Mouse (Mus musculus) midbrain, embryonic 10.5 days (tissue): Measurements from ENCODE around the gene Arhgap24. TPM values are rescaled to one million over a fixed set of nuclear protein-coding genes. Genes with fewer than 3 reads are reported as not detected.

Experiments used
- DNase-seq: peaks from one replicate; pipeline ENCODE4 v3.0.0-alpha.2; 2017; ENCODE audit warnings: low spot score
- H3K27ac ChIP-seq: fragments of 300-500 bp; sonication (generic); replicated peaks from 2 replicates; pipeline ENCODE4 v1.5.1; 2016; ENCODE audit warnings: mild to moderate bottlenecking
- H3K27me3 ChIP-seq: fragments of 300-500 bp; sonication (generic); 2 replicates; pipeline ENCODE4 v1.6.1; 2016; ENCODE audit warnings: low read depth, mild to moderate bottlenecking; ENCODE audit not compliant: poor library complexity, severe bottlenecking
- H3K36me3 ChIP-seq: fragments of 300-500 bp; sonication (generic); 2 replicates; pipeline ENCODE4 v1.6.1; 2016; ENCODE audit warnings: mild to moderate bottlenecking, moderate library complexity
- H3K4me1 ChIP-seq: fragments of 300-500 bp; sonication (generic); 2 replicates; pipeline ENCODE4 v1.6.1; 2016
- H3K4me3 ChIP-seq: fragments of 300-500 bp; sonication (generic); 2 replicates; pipeline ENCODE4 v1.5.1; 2016; ENCODE audit warnings: mild to moderate bottlenecking, moderate library complexity
- H3K9me3 ChIP-seq: fragments of 300-500 bp; sonication (generic); replicated peaks from 2 replicates; pipeline ENCODE4 v1.6.1; 2016; ENCODE audit warnings: mild to moderate bottlenecking
- WGBS: fragments of 180-500 bp; shearing (Covaris S2); methylation state at CpG from one replicate; pipeline ENCODE4 v1.1.7; 2016; 5-methylcytosine and 5-hydroxymethylcytosine counted together
- polyA plus RNA-seq: library from polyadenylated mRNA; unstranded; fragments of >200 nt; fragmentation: Nextera tagmentation; extraction: Ambion mirVana; gene quantifications from 2 replicates; pipeline ENCODE4 v1.2.1, GENCODE M21; 2016

The Arhgap24 gene
- polyA plus RNA-seq, 1 experiment from 2014 or later, result 3.5 TPM

DNA sequence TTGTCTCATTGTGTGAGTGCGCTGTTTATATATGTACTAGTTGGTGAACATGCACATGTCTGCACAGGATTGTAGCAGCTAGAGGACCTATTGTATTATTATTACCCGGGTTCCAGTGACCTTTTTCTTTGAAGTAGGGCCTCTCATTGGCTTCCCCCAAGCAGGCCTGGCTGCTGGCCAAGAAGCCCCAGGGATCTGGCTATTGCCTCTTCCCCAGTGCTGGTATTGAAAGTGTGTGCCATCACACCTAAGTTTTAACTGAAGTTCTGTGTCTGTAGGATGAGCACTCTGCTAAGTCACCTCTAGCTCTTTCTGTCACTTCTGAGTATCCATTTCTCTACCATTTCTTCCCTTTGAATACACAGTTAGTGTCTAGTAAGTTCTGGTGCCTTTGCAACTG lies 28.2 kb downstream of the Arhgap24 start:
- H3K9me3 ChIP-seq, result no peaks in the 10 kb centered on the region
- no peak for DNase-seq
- H3K27ac ChIP-seq, result no peak overlapping the region
- no peak overlapping the region for H3K4me3 ChIP-seq
- no peaks in the 10 kb centered on the region for H3K27me3 ChIP-seq
- peaks cover 7% of the 10 kb centered on the region for H3K4me1 ChIP-seq
- H3K36me3 ChIP-seq, result no peaks in the 10 kb centered on the region
- 80% methylated on average over 2 of the region's 2 CpGs for WGBS

- no peak overlapping the region for H3K4me3 ChIP-seq
- H3K36me3 ChIP-seq, result no peaks in the 10 kb centered on the region
- H3K27me3 ChIP-seq, result no peaks in the 10 kb centered on the region
- H3K27ac ChIP-seq, result no peak overlapping the region
- H3K9me3 ChIP-seq, result no peaks in the 10 kb centered on the region
- no peak for DNase-seq
- H3K4me1 ChIP-seq, result peaks cover 16% of the 10 kb centered on the region
- WGBS, result 84% methylated on average over 4 of the region's 4 CpGs
Observed at GRCm38 (mm10) chr5:102511651-102512050, 30.5 kb downstream of the Arhgap24 start.

GRCm38 (mm10) chr5:102515496-102515895 lies 34.3 kb downstream of the Arhgap24 start:
- Histone ChIP-seq H3K9me3 (no peaks in the 10 kb centered on the region), H3K4me1 (peaks cover 16% of the 10 kb centered on the region), H3K36me3 (no peaks in the 10 kb centered on the region), H3K27me3 (no peaks in the 10 kb centered on the region), H3K4me3 (no peak overlapping the region), H3K27ac (no peak overlapping the region)
- no peak for DNase-seq
- WGBS, result 83% methylated on average over 7 of the region's 7 CpGs

GRCm38 (mm10) chr5:102520506-102520905 lies 39.3 kb downstream of the Arhgap24 start:
- no peaks in the 10 kb centered on the region for H3K36me3 ChIP-seq
- H3K9me3 ChIP-seq, result no peaks in the 10 kb centered on the region
- H3K4me1 ChIP-seq, result peaks cover under 1% of the 10 kb centered on the region
- WGBS, result 86% methylated on average over 1 of the region's 1 CpGs
- DNase-seq, result no peak
- no peaks in the 10 kb centered on the region for H3K27me3 ChIP-seq
- no peak overlapping the region for H3K27ac ChIP-seq
- H3K4me3 ChIP-seq, result no peak overlapping the region

GRCm38 (mm10) chr5:102535311-102535710 lies 54.1 kb downstream of the Arhgap24 start:
- WGBS, result 90% methylated on average over 9 of the region's 9 CpGs
- Histone ChIP-seq H3K4me1 (no peaks in the 10 kb centered on the region), H3K27me3 (no peaks in the 10 kb centered on the region), H3K9me3 (no peaks in the 10 kb centered on the region), H3K36me3 (no peaks in the 10 kb centered on the region), H3K4me3 (no peak overlapping the region), H3K27ac (no peak overlapping the region)
- DNase-seq, result no peak

- DNase-seq, result no peak
- Histone ChIP-seq H3K27me3 (no peaks in the 10 kb centered on the region), H3K4me1 (no peaks in the 10 kb centered on the region), H3K36me3 (no peaks in the 10 kb centered on the region), H3K27ac (no peak overlapping the region), H3K9me3 (no peaks in the 10 kb centered on the region), H3K4me3 (no peak overlapping the region)
- WGBS, result 84% methylated on average over 3 of the region's 3 CpGs
Observed at GRCm38 (mm10) chr5:102537819-102538218, 56.6 kb downstream of the Arhgap24 start.

GRCm38 (mm10) chr5:102546296-102546695 lies 65.1 kb downstream of the Arhgap24 start:
- 93% methylated on average over 4 of the region's 4 CpGs for whole genome bisulfite sequencing
- no peak overlapping the region for H3K27ac ChIP-seq
- H3K27me3 ChIP-seq, result no peaks in the 10 kb centered on the region
- DNase-seq, result no peak
- no peak overlapping the region for H3K4me3 ChIP-seq
- H3K4me1 ChIP-seq, result no peaks in the 10 kb centered on the region
- H3K36me3 ChIP-seq, result no peaks in the 10 kb centered on the region
- no peaks in the 10 kb centered on the region for H3K9me3 ChIP-seq

DNA sequence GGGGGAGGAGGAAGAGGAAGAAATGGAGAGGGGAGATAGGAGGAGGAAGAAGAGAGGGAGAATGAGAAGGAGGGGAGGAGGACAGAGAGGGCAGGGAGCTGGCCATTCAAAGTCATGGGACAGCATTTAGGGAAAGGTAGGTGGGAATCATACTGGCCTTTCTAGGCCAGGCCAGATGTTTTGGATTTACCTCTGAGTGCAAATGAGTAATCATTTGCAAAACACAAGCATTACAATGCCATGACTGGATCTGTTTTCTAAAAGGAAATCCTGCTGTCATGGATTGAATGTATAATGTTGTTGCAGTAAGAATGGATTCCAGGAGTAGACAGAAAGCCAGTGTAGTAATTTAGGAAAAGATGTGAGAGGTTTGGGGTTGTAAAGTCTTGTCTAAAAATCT lies 66.6 kb downstream of the Arhgap24 start:
- Histone ChIP-seq H3K9me3 (no peaks in the 10 kb centered on the region), H3K27ac (no peak overlapping the region), H3K4me1 (no peaks in the 10 kb centered on the region), H3K4me3 (no peak overlapping the region), H3K27me3 (no peaks in the 10 kb centered on the region), H3K36me3 (no peaks in the 10 kb centered on the region)
- no peak for DNase-seq

DNA sequence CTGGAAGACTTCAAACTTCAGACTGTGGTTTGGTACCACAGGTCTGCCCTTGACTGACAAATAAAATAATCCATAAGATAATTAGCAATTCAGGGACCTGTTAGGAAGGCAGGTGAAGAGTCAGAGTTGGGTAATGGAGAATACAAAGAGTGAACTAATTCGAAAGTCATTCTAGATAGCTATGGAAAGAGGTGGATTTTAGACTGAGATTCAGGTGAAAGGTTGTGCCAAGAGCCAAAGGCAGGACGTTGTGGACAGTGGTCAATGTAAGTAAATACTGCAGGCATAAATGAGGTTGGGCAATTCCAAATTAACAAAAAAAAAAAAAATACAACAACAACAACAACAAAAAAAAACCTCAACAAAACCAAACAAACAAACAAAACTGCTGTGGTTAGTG lies 67.2 kb downstream of the Arhgap24 start:
- Histone ChIP-seq H3K27ac (no peak overlapping the region), H3K4me1 (no peaks in the 10 kb centered on the region), H3K4me3 (no peak overlapping the region), H3K36me3 (no peaks in the 10 kb centered on the region), H3K27me3 (no peaks in the 10 kb centered on the region), H3K9me3 (no peaks in the 10 kb centered on the region)
- DNase-seq, result no peak
- 79% methylated on average over 2 of the region's 2 CpGs for WGBS

- WGBS, result 70% methylated on average over 3 of the region's 3 CpGs
Observed at GRCm38 (mm10) chr5:102550211-102550610, 69.0 kb downstream of the Arhgap24 start.

GRCm38 (mm10) chr5:102550870-102551637 lies 69.9 kb downstream of the Arhgap24 start:
- 64% methylated on average over 11 of the region's 11 CpGs for WGBS
- Histone ChIP-seq H3K4me1 (no peaks in the 10 kb centered on the region), H3K4me3 (no peak overlapping the region), H3K27me3 (no peaks in the 10 kb centered on the region), H3K36me3 (no peaks in the 10 kb centered on the region), H3K9me3 (no peaks in the 10 kb centered on the region), H3K27ac (no peak overlapping the region)
- no peak for DNase-seq

More at GRCm38 (mm10) chr5:102550211-102550610, 69.0 kb downstream of the Arhgap24 start:
- H3K27ac ChIP-seq, result no peak overlapping the region
- no peak for DNase-seq
- H3K4me3 ChIP-seq, result no peak overlapping the region
- no peaks in the 10 kb centered on the region for H3K9me3 ChIP-seq
- H3K36me3 ChIP-seq, result no peaks in the 10 kb centered on the region
- H3K4me1 ChIP-seq, result no peaks in the 10 kb centered on the region
- H3K27me3 ChIP-seq, result no peaks in the 10 kb centered on the region

GRCm38 (mm10) chr5:102552533-102552932 lies 71.3 kb downstream of the Arhgap24 start:
- Histone ChIP-seq H3K27ac (no peak overlapping the region), H3K27me3 (no peaks in the 10 kb centered on the region), H3K9me3 (no peaks in the 10 kb centered on the region), H3K36me3 (no peaks in the 10 kb centered on the region), H3K4me1 (no peaks in the 10 kb centered on the region), H3K4me3 (no peak overlapping the region)
- WGBS, result 93% methylated on average over 1 of the region's 1 CpGs
- no peak for DNase-seq

GRCm38 (mm10) chr5:102555958-102556357 lies 74.8 kb downstream of the Arhgap24 start:
- Histone ChIP-seq H3K4me3 (no peak overlapping the region), H3K27ac (no peak overlapping the region), H3K27me3 (no peaks in the 10 kb centered on the region), H3K36me3 (no peaks in the 10 kb centered on the region), H3K4me1 (peaks cover 7% of the 10 kb centered on the region), H3K9me3 (no peaks in the 10 kb centered on the region)
- WGBS, result 88% methylated on average over 4 of the region's 4 CpGs
- DNase-seq, result no peak
